Mouse (Mus musculus) G1E (cell line): Measurements from ENCODE around the gene Timm13.

ENCODE experiments used
- CTCF ChIP-seq: IDR thresholded peaks from 2 replicates; pipeline ENCODE4 v1.5.1; 2012; ENCODE audit warnings: low read depth, low read length, inconsistent platforms, mixed read lengths
- GATA1 ChIP-seq: IDR thresholded peaks from 2 replicates; pipeline ENCODE4 v1.6.1; 2012; ENCODE audit warnings: borderline replicate concordance, low read length, inconsistent platforms, mixed read lengths
- TAL1 ChIP-seq: conservative IDR thresholded peaks from 2 replicates; pipeline ENCODE4 v1.6.1; 2012; ENCODE audit warnings: low read depth, low read length, inconsistent platforms, mixed read lengths

GRCm38 (mm10) chr10:80880901-80881300 is 19.9 kb downstream of the Timm13 start:
- no peak for TF ChIP-seq CTCF
- no peak for TF ChIP-seq TAL1
- no peak for TF ChIP-seq GATA1
